Mouse (Mus musculus): ENCODE measurements at regions not wholly inside any gene's neighbourhood (a gene's known extent, or its start where the extent isn't known, plus 50 kb on each side); places are given as distances from the start of the nearest gene placed in this dataset.
"Not testable (repeated sequence)": the region's sequence is repeated elsewhere in the genome, so short reads cannot be mapped to it uniquely, and the experiment has no call there.

- Histone ChIP-seq H3K27ac (replicated peaks) (no peak overlapping the region), H3K36me3 (ENCODE audit: control insufficient read depth, insufficient read depth, low read length) (no peaks in the 10 kb centered on the region), H3K9ac (ENCODE audit: low read length) (no peak overlapping the region), H3K4me3 (ENCODE audit: low read depth, low read length) (no peak overlapping the region), H3K27me3 (ENCODE audit: control insufficient read depth, insufficient read depth, low read length) (no peaks in the 10 kb centered on the region), H3K9me3 (ENCODE audit: control insufficient read depth, low read length) (no peaks in the 10 kb centered on the region), H3K4me1 (replicated peaks; ENCODE audit: control insufficient read depth, insufficient read depth) (no peaks in the 10 kb centered on the region), H3K4me2 (replicated peaks; ENCODE audit: low read depth) (no peak overlapping the region)
- ATAC-seq (ENCODE audit: low FRiP score, low TSS enrichment) (peak; percentile 69; the same call in 1 of the 2 replicates), DNase-seq (ENCODE audit: low spot score) (no peak)
- WGBS: 50% methylated on average over 1 of the region's 1 CpGs
- TF ChIP-seq EP300 (optimal IDR thresholded peaks at IDR 0.05): no peak
- TF ChIP-seq CTCF (IDR thresholded peaks at IDR 0.05; ENCODE audit: low read depth): no peak
Measured at GRCm38 (mm10) chr7:61737511-61737910, 608.9 kb upstream of the Ndn start.

GRCm38 (mm10) chr7:61739336-61739735 lies 607.0 kb upstream of the Ndn start:
- H3K9me3 ChIP-seq (ENCODE audit: control insufficient read depth, low read length); H3K4me1 ChIP-seq (replicated peaks; ENCODE audit: control insufficient read depth, insufficient read depth); H3K27me3 ChIP-seq (ENCODE audit: control insufficient read depth, insufficient read depth, low read length); H3K36me3 ChIP-seq (ENCODE audit: control insufficient read depth, insufficient read depth, low read length); H3K9ac ChIP-seq (ENCODE audit: low read length); H3K4me2 ChIP-seq (replicated peaks; ENCODE audit: low read depth); ATAC-seq (ENCODE audit: low FRiP score, low TSS enrichment); H3K4me3 ChIP-seq (ENCODE audit: low read depth, low read length); H3K27ac ChIP-seq (replicated peaks); DNase-seq (ENCODE audit: low spot score): not testable (repeated sequence)
- WGBS: no CpG with 5 or more reads among the region's 1 CpGs

- H3K27me3 ChIP-seq (ENCODE audit: control insufficient read depth, insufficient read depth, low read length): no peaks in the 10 kb centered on the region
- TF ChIP-seq CTCF (IDR thresholded peaks at IDR 0.05; ENCODE audit: low read depth) (peak; percentile 64), EP300 (optimal IDR thresholded peaks at IDR 0.05) (no peak)
- ATAC-seq (ENCODE audit: low FRiP score, low TSS enrichment): no peak
Measured at GRCm38 (mm10) chr7:61769826-61770225, 576.5 kb upstream of the Ndn start.

GRCm38 (mm10) chr7:61790113-61790796 lies 556.1 kb upstream of the Ndn start:
- H3K9me3 ChIP-seq (ENCODE audit: control insufficient read depth, low read length): no peaks in the 10 kb centered on the region
- H3K36me3 ChIP-seq (ENCODE audit: control insufficient read depth, insufficient read depth, low read length): no peaks in the 10 kb centered on the region
- no peaks in the 10 kb centered on the region for H3K27me3 ChIP-seq (ENCODE audit: control insufficient read depth, insufficient read depth, low read length)
- TF ChIP-seq EP300 (optimal IDR thresholded peaks at IDR 0.05) (no peak), CTCF (IDR thresholded peaks at IDR 0.05; ENCODE audit: low read depth) (no peak)
- H3K27ac ChIP-seq (replicated peaks): no peak overlapping the region
- DNase-seq (ENCODE audit: low spot score) (no peak), ATAC-seq (ENCODE audit: low FRiP score, low TSS enrichment) (no peak)
- H3K4me3 ChIP-seq (ENCODE audit: low read depth, low read length): no peak overlapping the region
- WGBS: 80% methylated on average over 5 of the region's 5 CpGs
- H3K4me1 ChIP-seq (replicated peaks; ENCODE audit: control insufficient read depth, insufficient read depth): no peaks in the 10 kb centered on the region
- no peak overlapping the region for H3K4me2 ChIP-seq (replicated peaks; ENCODE audit: low read depth)
- no peak overlapping the region for H3K9ac ChIP-seq (ENCODE audit: low read length)

More at GRCm38 (mm10) chr7:61769826-61770225, 576.5 kb upstream of the Ndn start:
- no peak overlapping the region for H3K9ac ChIP-seq (ENCODE audit: low read length)
- H3K9me3 ChIP-seq (ENCODE audit: control insufficient read depth, low read length): no peaks in the 10 kb centered on the region
- H3K4me1 ChIP-seq (replicated peaks; ENCODE audit: control insufficient read depth, insufficient read depth): no peaks in the 10 kb centered on the region
- H3K4me2 ChIP-seq (replicated peaks; ENCODE audit: low read depth): no peak overlapping the region
- no peak for DNase-seq (ENCODE audit: low spot score)
- no peaks in the 10 kb centered on the region for H3K36me3 ChIP-seq (ENCODE audit: control insufficient read depth, insufficient read depth, low read length)
- H3K27ac ChIP-seq (replicated peaks): no peak overlapping the region
- no peak overlapping the region for H3K4me3 ChIP-seq (ENCODE audit: low read depth, low read length)

GRCm38 (mm10) chr7:61836827-61837226 lies 509.5 kb upstream of the Ndn start:
- TF ChIP-seq EP300 (optimal IDR thresholded peaks at IDR 0.05) (no peak), CTCF (IDR thresholded peaks at IDR 0.05; ENCODE audit: low read depth) (no peak)
- ATAC-seq (ENCODE audit: low FRiP score, low TSS enrichment): no peak
- no peaks in the 10 kb centered on the region for H3K36me3 ChIP-seq (ENCODE audit: control insufficient read depth, insufficient read depth, low read length)
- no peak overlapping the region for H3K4me2 ChIP-seq (replicated peaks; ENCODE audit: low read depth)
- DNase-seq (ENCODE audit: low spot score): no peak
- H3K27ac ChIP-seq (replicated peaks): no peak overlapping the region
- 62% methylated on average over 1 of the region's 1 CpGs for WGBS
- H3K4me1 ChIP-seq (replicated peaks; ENCODE audit: control insufficient read depth, insufficient read depth): no peaks in the 10 kb centered on the region
- H3K9me3 ChIP-seq (ENCODE audit: control insufficient read depth, low read length): no peaks in the 10 kb centered on the region
- H3K27me3 ChIP-seq (ENCODE audit: control insufficient read depth, insufficient read depth, low read length): no peaks in the 10 kb centered on the region
- H3K4me3 ChIP-seq (ENCODE audit: low read depth, low read length): no peak overlapping the region
- no peak overlapping the region for H3K9ac ChIP-seq (ENCODE audit: low read length)

GRCm38 (mm10) chr7:61837240-61837639 lies 509.1 kb upstream of the Ndn start:
- H3K9me3 ChIP-seq (ENCODE audit: control insufficient read depth, low read length): no peaks in the 10 kb centered on the region
- H3K4me3 ChIP-seq (ENCODE audit: low read depth, low read length): no peak overlapping the region
- no peak overlapping the region for H3K9ac ChIP-seq (ENCODE audit: low read length)
- H3K36me3 ChIP-seq (ENCODE audit: control insufficient read depth, insufficient read depth, low read length): no peaks in the 10 kb centered on the region
- H3K27me3 ChIP-seq (ENCODE audit: control insufficient read depth, insufficient read depth, low read length): no peaks in the 10 kb centered on the region
- TF ChIP-seq EP300 (optimal IDR thresholded peaks at IDR 0.05): no peak
- no peak for TF ChIP-seq CTCF (IDR thresholded peaks at IDR 0.05; ENCODE audit: low read depth)
- H3K4me1 ChIP-seq (replicated peaks; ENCODE audit: control insufficient read depth, insufficient read depth): no peaks in the 10 kb centered on the region
- no peak for DNase-seq (ENCODE audit: low spot score)
- H3K27ac ChIP-seq (replicated peaks): no peak overlapping the region
- ATAC-seq (ENCODE audit: low FRiP score, low TSS enrichment): no peak
- H3K4me2 ChIP-seq (replicated peaks; ENCODE audit: low read depth): no peak overlapping the region
